Mouse (Mus musculus): Measurements from ENCODE around the gene Slc26a10.

DNA sequence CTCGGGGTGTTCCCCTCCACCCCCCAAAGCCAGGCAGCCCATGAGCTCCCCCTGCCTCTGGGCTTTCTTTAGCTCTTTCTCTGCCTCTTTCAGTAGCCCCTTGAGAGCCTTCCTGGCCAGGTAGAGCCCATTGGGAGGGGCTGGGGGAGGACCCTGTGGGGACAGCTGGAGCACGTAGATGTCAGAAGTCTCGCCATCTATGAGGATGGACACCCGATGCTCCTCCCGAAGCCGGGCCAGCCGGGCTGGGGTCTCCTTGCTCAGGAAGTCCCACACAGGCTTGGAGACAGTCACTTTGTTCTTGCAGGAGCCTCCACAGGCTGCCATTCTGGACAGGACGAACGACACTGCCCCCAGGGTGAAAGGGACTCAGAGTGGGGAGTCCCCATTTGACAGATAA is 12.6 kb upstream of the Slc26a10 start:
- TF ChIP-seq CTCF (IDR thresholded peaks at IDR 0.05; ENCODE audit: borderline replicate concordance, control insufficient read depth, extremely low read depth, insufficient read depth, low read length, poor library complexity) (no peak), POLR2A (IDR thresholded peaks at IDR 0.05; ENCODE audit: control insufficient read depth, extremely low read depth, insufficient read depth, low read length, poor library complexity) (no peak)
